Mouse (Mus musculus) cerebral cortex, adult 2 months (tissue): ENCODE results near the gene Cul9.

ENCODE experiments used
- WGBS: fragments of 180-500 bp; shearing (Covaris S2); methylation state at CpG from one replicate; pipeline ENCODE4 v1.1.7; 2018; 5-methylcytosine and 5-hydroxymethylcytosine counted together

The Cul9 gene

DNA sequence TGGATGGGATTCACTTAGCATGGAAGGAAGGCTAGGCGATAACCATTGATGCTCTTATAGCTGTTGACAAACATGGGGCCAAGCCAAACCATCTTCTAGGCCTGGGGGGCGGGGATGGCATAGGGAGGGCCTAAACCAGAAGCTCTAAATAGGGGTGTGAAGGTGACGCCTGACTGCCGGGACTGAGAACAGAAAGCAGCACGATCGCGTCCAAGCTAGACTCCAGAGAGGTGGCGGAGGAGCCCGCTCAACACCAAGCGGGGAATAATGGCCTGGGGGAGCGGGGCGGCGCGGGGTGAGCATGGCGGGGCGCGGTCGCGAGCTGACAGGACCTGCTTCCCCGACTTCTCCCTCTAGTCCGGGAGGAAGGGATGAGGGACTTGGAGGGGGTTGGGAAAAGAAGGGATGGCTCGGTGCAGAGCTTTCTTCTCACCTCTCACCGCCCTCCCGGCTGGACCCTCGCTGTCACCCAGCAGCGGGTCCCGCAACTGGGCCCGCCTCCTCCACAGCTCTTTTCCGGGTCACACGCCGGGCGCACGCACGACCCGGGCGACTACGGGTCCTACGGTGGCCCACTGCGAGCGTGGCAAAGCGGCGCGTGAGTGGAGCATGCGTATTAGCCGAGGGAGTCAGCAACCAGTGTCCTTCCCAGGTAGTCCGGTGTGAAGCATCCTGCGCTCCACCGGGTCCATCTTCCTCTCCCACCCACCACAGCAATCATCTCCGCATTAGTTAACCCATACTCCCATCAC is at the start of gene Cul9:
Gene Cul9, minus strand, starts transcription at position 576 of the 752 bp plus-strand sequence.
- WGBS = 2% methylated on average over 49 of the region's 49 CpGs

DNA sequence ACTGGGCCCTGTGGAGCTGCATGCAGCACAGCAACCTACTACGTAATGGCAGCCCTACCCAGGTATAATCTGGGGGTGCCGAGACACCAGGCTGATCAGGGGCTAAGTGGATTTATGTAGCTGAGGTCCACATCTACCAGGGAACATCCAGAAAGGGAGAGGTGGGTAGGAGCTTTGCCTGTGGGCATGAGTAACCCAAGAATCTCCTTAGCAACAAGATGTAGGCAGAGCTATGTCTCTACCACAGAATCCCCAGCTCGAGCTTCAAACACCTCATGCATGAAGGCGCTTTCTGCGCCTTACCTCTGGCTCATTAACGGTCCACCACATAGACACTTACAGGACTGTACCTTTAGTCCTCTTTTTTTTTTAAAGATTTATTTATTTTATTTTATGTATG is 49.1 kb upstream of the Cul9 start:
- 58% methylated on average over 6 of the region's 6 CpGs for WGBS

- WGBS = 66% methylated on average over 9 of the region's 9 CpGs
Observed at GRCm38 (mm10) chr17:46594606-46595005, 48.4 kb upstream of the Cul9 start.

GRCm38 (mm10) chr17:46593124-46593523 is 46.9 kb upstream of the Cul9 start:
- 78% methylated on average over 4 of the region's 4 CpGs for WGBS

GRCm38 (mm10) chr17:46591406-46591805 is 45.2 kb upstream of the Cul9 start:
- WGBS = 68% methylated on average over 19 of the region's 19 CpGs

DNA sequence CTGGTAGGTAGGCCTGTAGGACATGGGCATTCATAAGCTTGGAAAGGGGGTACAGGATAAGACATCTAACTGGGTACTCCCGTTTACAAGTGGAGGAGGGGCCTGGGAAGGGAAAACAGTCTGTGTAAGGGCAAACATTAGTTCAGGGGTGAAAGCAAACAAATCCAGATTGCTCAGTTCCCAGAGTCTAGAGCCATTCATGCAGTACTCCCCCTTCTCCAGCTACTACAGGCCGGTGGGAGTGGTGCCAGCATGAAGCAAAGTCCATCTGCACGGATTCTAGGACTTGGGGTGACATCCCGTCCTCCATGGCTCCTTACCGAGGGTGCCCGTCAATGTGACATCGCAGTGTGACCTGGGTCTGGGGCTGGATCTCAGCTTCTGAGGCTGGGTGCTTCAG is 44.3 kb upstream of the Cul9 start:
- 68% methylated on average over 7 of the region's 7 CpGs for WGBS

DNA sequence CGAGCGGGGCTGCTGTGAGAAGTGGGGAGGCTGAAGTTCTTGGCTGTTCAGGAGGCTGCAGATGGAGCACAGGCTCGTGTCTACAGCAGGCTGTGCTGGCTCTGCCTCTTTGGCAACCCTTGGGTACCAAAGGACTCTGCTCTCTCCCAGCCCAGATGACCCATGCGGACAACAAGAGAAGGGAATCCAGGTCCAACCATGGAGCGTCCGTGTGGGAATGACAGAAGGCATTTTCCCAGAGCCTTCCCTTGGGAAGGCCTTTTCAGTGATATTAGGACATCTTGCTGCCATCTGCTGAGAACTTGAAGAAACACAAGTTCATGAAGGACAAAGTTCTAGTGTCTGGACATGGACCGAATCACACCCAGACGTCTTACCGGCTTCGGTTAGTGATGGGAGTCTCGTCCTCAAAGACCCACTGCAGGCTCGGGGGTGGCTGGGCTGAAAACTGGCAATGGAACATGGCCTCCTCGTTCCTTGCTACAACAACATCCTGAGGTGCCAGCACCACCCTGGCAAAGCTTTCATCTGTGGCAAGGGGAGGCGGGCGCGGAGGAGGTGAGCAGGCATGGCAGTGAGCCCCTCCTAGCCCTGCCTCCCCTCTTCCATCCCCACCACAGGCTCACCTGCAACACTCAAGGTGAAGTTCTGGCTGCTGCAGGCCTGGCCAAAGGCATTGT is 43.6 kb upstream of the Cul9 start:
- 64% methylated on average over 16 of the region's 16 CpGs for WGBS

GRCm38 (mm10) chr17:46588913-46589312 is 42.7 kb upstream of the Cul9 start:
- WGBS = 70% methylated on average over 6 of the region's 6 CpGs

- WGBS = 74% methylated on average over 9 of the region's 9 CpGs
Observed at GRCm38 (mm10) chr17:46588173-46588572, 42.0 kb upstream of the Cul9 start.

GRCm38 (mm10) chr17:46586327-46586726 is 40.1 kb upstream of the Cul9 start:
- 89% methylated on average over 8 of the region's 8 CpGs for WGBS

DNA sequence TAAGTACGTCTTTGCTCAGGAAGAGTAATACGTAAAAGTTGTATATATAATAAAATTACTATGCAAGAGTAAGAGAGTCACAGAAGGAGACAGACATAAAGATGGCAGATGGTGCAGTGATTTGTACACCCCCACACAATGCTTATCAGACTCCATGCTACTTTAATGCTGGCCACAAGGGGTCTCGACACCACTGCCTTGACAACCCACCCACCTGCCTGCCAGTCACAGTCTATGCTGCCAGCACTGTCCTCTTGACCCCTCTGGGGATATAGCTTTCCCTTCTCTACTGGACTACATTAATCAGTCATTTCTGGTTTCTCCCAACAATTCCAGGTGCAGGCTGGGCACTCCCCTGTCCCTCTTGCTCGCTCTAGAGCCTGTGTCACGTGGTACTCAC is 32.5 kb upstream of the Cul9 start:
- WGBS = 61% methylated on average over 5 of the region's 5 CpGs

- 86% methylated on average over 13 of the region's 13 CpGs for WGBS
Observed at GRCm38 (mm10) chr17:46576070-46576469, 29.9 kb upstream of the Cul9 start.

DNA sequence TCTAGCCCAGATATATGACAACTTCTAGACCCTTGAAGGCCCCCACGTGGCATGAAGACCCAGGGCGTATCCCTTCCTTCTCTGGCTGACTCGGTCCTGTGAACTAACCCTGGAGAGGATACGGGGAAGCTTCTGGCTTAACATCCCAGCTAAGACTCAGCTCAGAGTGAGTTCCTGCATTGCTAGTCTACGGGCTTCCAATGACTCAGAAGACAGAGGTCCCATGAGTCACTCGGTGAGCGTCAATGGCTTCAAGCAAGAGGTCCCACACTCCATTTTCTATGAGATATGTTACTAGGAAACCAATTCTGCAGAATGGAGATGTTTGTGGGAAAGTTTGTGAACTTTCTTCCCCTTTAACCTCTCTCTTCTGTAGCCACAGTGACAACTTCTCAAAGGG is 28.3 kb upstream of the Cul9 start:
- 90% methylated on average over 7 of the region's 7 CpGs for WGBS

GRCm38 (mm10) chr17:46571005-46571404 is 24.8 kb upstream of the Cul9 start:
- WGBS = 81% methylated on average over 11 of the region's 11 CpGs

DNA sequence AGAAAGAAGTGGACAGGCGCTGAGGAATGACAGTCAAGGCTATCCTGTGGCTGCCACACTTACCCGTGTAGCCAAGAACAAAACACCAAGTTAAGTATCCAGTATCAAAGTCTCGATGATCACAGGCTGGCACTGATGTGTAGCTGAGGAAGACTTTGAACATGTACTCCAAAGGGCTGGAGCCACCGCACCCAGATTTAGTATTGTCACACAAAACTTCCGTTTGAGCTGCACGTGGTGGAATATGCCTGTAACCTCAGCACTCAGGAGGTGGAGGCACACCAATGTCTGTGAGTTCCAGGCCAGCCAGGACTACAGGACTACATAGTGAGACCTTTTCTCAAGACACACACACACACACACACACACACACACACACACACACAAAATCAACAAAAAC is 13.0 kb upstream of the Cul9 start:
- WGBS = 91% methylated on average over 6 of the region's 6 CpGs

DNA sequence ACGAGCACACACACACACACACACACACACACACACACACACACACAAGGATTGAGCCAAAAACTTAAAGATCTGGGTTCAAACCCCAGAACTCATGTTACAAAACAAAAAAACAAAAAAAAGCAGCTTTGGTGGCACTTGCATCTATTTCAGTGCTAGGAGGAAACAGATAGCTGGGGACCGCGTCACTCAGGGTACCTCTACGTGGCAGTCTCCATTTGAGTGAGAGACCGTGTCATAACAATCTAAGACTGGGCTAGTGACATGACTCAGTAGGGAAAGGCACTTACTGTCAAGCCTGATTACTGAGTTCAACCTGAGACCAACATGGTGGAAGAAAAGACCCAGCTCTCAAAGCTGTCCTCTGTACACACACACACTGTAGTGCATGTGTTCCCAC is 12.0 kb upstream of the Cul9 start:
- WGBS = 91% methylated on average over 5 of the region's 5 CpGs

DNA sequence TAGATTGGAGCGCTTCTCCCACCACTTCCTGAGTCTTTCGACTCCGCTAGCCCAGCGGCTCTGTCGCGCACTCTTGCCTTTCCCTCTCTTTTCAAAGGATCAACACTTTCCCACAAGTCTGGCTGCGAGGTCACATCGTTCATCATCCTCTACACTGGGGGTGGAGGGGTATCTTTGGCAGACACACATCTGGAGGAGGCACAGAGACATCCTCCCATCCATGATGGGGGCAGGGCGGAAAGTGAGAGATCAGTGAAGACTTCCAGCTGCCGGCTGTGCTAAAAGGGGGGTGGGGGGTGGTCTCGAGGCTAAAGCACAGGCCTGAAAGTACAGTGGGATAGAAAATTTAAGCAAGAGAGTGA is 10.4 kb upstream of the Cul9 start:
- 2% methylated on average over 11 of the region's 11 CpGs for WGBS

GRCm38 (mm10) chr17:46555673-46556583 is 9.7 kb upstream of the Cul9 start, which contains the start of gene Srf:
Gene Srf (minus strand): TSS chr17:46556175.
- WGBS = under 1% methylated on average over 80 of the region's 87 CpGs

DNA sequence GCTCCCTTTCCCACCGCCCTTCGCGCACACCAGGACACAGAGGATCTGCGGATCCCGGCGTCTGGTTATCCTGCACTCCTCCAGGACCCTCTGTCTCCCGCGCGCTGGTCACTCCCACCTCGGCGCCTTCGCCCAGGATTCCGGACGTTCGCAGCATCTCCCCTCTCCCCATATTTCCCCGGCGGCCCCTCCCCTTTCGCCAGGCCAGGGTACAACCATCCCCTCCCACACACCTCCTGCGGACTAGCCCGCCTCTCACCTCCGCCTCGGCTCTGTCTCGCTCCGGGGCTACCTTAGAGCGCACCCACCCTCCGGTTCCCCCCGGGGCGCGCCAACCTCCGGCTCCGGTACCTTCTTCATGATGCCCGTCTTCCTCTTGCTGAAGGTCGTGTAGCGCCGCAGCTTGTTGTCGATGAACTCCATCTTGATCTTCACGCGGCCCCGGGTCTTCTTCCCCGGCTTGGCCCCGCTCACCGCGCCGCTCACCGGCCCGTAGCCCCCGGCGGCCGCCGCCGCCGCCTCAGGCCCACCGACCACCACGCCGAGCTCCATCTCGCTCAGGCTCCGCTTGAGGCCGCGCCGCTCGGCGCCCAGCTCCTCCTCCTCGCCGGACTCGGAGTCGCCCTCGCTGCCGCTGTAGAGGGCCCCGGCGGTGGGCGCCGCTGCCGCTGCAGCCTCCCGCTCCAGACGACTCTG is 8.9 kb upstream of the Cul9 start:
- WGBS = under 1% methylated on average over 75 of the region's 75 CpGs

DNA sequence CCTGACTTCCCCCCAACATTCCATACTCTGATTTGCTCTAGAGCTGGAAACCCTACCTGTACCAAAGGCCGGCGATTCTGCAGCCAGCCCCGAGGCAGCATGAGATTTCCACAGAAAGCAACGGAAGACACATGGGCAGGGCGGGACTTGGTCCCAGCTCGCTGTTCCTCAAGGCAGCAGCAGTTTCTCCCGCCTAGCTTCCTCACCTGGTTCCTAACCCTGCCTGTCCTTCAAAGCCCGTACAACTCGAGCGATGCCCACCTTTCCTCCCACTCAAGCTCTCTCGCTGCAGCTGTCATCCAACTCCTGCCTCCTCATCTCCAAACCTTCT is 8.4 kb upstream of the Cul9 start:
- under 1% methylated on average over 11 of the region's 11 CpGs for WGBS

- 40% methylated on average over 3 of the region's 3 CpGs for WGBS
Observed at GRCm38 (mm10) chr17:46553926-46554325, 7.7 kb upstream of the Cul9 start.

DNA sequence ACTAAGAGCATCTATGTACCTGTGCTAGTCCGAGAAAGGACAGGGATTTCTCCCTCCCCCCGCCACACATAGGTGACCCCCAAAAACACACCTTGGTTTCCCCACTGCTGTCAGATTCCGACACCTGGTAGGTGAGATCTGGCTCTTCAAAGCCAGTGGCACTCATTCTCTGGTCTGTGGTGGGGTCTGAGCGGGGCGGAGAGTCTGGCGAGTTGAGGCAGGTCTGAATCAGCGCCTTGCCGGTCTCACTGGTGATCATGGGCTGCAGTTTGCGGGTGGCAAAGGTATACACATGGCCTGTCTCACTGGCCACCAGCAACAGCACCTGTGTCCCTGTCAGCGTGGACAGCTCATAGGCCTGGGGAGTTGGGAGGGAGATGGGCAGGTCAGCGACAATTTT is 7.3 kb upstream of the Cul9 start:
- 32% methylated on average over 11 of the region's 11 CpGs for WGBS
